15 mouse cellular contexts compared by ENCODE assay signal in genomic region chr8:106957086-106957485, GRCm38 (mm10).
"Had no signal": no experiment of that assay in that cellular context is flagged by ENCODE, and none has a peak within 500 bp of the region (broad histone marks: within the 10 kb centered on the region; RNA-seq: fewer than 3 reads in every experiment).

No protein-coding gene starts in this region.

- H3K9me3 ChIP-seq: megakaryocyte, embryonic 14.5 days; midbrain, embryonic 13.5 days; midbrain, embryonic 15.5 days; neural tube, embryonic 12.5 days had no signal

- DNase-seq: lung, adult 18-20 months; lung, embryonic 14.5 days; lung, postnatal 10 days; lung, postnatal 4 days; right cerebral cortex, adult 18-20 months; right cerebral cortex, postnatal 25 days; right cerebral cortex, postnatal 4 days; spleen, adult 18-20 months; thymus, adult 18-20 months; thymus, postnatal 14 days; thymus, postnatal 36 days had no signal

- H3K27ac ChIP-seq: midbrain, embryonic 13.5 days; midbrain, embryonic 15.5 days; neural tube, embryonic 12.5 days had no signal

- H3K4me3 ChIP-seq: megakaryocyte, embryonic 14.5 days; midbrain, embryonic 13.5 days; midbrain, embryonic 15.5 days; neural tube, embryonic 12.5 days had no signal

- H3K9ac ChIP-seq: lung, embryonic 14.5 days; midbrain, embryonic 13.5 days; midbrain, embryonic 15.5 days; neural tube, embryonic 12.5 days had no signal

- H3K36me3 ChIP-seq: midbrain, embryonic 13.5 days; midbrain, embryonic 15.5 days; neural tube, embryonic 12.5 days had no signal

- H3K4me1 ChIP-seq: midbrain, embryonic 13.5 days; midbrain, embryonic 15.5 days; neural tube, embryonic 12.5 days had no signal
